ENCODE assay signal across 7 mouse cellular contexts in genomic region chr13:49345476-49345875, GRCm38 (mm10). TPM values are rescaled to one million over a fixed set of nuclear protein-coding genes. Genes with fewer than 3 reads are reported as not detected.
DNase-seq lines count a peak whose midpoint lies in the region; ATAC-seq lines count a peak whose summit lies in the region.

No protein-coding gene starts in this region.

- 0 out of 2 replicates have a peak, but pooled peaks have one; percentile 15 for ATAC-seq in erythroblast, adult 5-6 weeks (replicated peaks; ENCODE audit: low FRiP score, poor library complexity, severe bottlenecking)
- 0 out of 2 replicates have a peak, but pooled peaks have one; percentile 17 for ATAC-seq in megakaryocyte-erythroid progenitor cell, adult 5-6 weeks (replicated peaks; ENCODE audit: low FRiP score, low TSS enrichment, poor library complexity, severe bottlenecking)

- DNase-seq in ovary, postnatal 36 days (ENCODE audit: low spot score) = peak; percentile 34
- no peak for DNase-seq in ovary, adult 18-20 months (ENCODE audit: low spot score)
- DNase-seq in heart, postnatal 4 days = peak; percentile 78
- no peak for DNase-seq in retina, postnatal 1 day
- DNase-seq in layer of hippocampus, adult 11-12 months (ENCODE audit: low spot score) = no peak

RNA-seq across cellular contexts. Expression of gene Bicd2, which starts 4.1 kb away (rescaled TPM):
- 4.4 and 6.3 TPM in 2 replicates for total RNA-seq in erythroblast, adult 5-6 weeks (2015; ENCODE audit: low replicate concordance)
- 9.1 and 15.9 TPM in 2 replicates for total RNA-seq in erythroblast, adult 5-6 weeks (2017; ENCODE audit: low replicate concordance)
- 10 to 100 TPM; 80.9 to 84.3 TPM for total RNA-seq in heart, postnatal 4 days (2021)
- total RNA-seq in megakaryocyte-erythroid progenitor cell, adult 5-6 weeks (2014; fragmentation: Nextera tagmentation) = 14.8 and 16.1 TPM in 2 replicates
- total RNA-seq in megakaryocyte-erythroid progenitor cell, adult 5-6 weeks (2017) = 18.3 and 26.2 TPM in 2 replicates

RNA-seq across cellular contexts. Expression of gene Fgd3, which starts 25.4 kb away (rescaled TPM):
- total RNA-seq in erythroblast, adult 5-6 weeks (2015; ENCODE audit: low replicate concordance) = 3.1 and 3.3 TPM in 2 replicates
- total RNA-seq in erythroblast, adult 5-6 weeks (2017; ENCODE audit: low replicate concordance) = 5.9 and 6.7 TPM in 2 replicates
- total RNA-seq in heart, postnatal 4 days (2021) = under 1 TPM; 0.27 to 0.55 TPM
- 4.5 and 5.0 TPM in 2 replicates for total RNA-seq in megakaryocyte-erythroid progenitor cell, adult 5-6 weeks (2014; fragmentation: Nextera tagmentation)
- total RNA-seq in megakaryocyte-erythroid progenitor cell, adult 5-6 weeks (2017) = 4.6 and 5.2 TPM in 2 replicates

Comparison
In these comparisons a context has a peak if more than half of its experiments do, and no peak if none do; other contexts are left out.
1. DNase-seq: peak in ovary, postnatal 36 days (single experiment) and heart, postnatal 4 days (single experiment); none in ovary, adult 18-20 months (single experiment), retina, postnatal 1 day (single experiment) and layer of hippocampus, adult 11-12 months (single experiment).